Mouse (Mus musculus): ENCODE measurements around the gene Nid2. TPM values are rescaled to one million over a fixed set of nuclear protein-coding genes. Genes with fewer than 3 reads are reported as not detected.

The Nid2 gene
- polyA plus RNA-seq, 1 experiment from 2014 or later, result 32.2 TPM

DNA sequence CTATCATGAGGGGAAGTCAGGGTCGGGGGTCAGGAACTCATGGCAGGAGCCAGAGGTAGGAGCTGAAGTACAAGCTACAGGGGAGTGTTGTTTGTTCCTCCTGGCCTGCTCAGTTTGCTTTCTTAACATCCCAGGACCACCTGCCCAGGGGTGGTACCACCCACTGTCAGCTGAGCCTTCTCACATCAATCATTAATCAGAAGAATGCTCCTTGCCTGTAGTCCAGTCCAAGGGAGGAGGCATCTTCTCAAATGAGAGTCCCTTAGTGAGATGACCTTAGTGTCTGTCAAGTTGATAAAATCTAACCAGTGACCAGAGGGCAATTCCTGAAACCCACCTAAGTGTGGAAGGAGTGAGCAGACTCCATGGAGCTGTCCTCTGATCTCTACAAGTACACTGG lies 37.4 kb downstream of the Nid2 start:
- DNase-seq (ENCODE audit: low spot score, missing footprints) (no peak), ATAC-seq (ENCODE audit: low FRiP score) (no peak)
- no peaks in the 10 kb centered on the region for H3K4me1 ChIP-seq (ENCODE audit: control insufficient read depth, insufficient read depth, low read length)
- H3K4me3 ChIP-seq (ENCODE audit: low read depth, low read length), result no peak overlapping the region
- H3K9me3 ChIP-seq (ENCODE audit: control insufficient read depth, low read length), result no peaks in the 10 kb centered on the region
- 62% methylated on average over 1 of the region's 1 CpGs for WGBS
- H3K36me3 ChIP-seq (ENCODE audit: control insufficient read depth, insufficient read depth, low read length), result no peaks in the 10 kb centered on the region
- no peak overlapping the region for H3K27ac ChIP-seq (ENCODE audit: low read depth, low read length)
- H3K4me2 ChIP-seq, result no peak overlapping the region
- H3K9ac ChIP-seq (ENCODE audit: low read length), result no peak overlapping the region
- no peaks in the 10 kb centered on the region for H3K27me3 ChIP-seq (ENCODE audit: control insufficient read depth, insufficient read depth, low read length)

DNA sequence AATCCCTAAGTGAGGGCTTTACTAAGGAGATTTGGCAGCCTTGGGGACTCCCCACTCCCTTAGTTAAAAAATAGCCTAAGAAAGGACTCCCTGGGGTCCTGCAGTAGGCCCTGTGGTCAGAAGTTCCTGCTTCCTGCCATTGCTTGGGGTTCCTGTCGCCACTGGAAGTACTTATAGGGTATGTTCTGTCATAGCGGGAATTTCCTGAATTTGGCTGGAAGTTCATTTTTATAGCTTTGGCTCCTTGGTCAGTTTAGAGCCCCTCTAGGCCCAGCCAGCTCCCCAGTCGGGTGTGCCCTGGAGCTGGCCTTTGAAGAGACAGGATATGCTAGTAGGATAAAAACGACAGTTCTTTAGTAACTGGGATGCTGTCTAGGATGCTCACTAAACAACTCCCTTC lies 43.8 kb downstream of the Nid2 start:
- Histone ChIP-seq H3K9me3 (ENCODE audit: control insufficient read depth, low read length) (no peaks in the 10 kb centered on the region), H3K27ac (ENCODE audit: low read depth, low read length) (no peak overlapping the region), H3K4me3 (ENCODE audit: low read depth, low read length) (no peak overlapping the region), H3K4me1 (ENCODE audit: control insufficient read depth, insufficient read depth, low read length) (no peaks in the 10 kb centered on the region), H3K9ac (ENCODE audit: low read length) (no peak overlapping the region), H3K4me2 (no peak overlapping the region), H3K36me3 (ENCODE audit: control insufficient read depth, insufficient read depth, low read length) (no peaks in the 10 kb centered on the region), H3K27me3 (ENCODE audit: control insufficient read depth, insufficient read depth, low read length) (no peaks in the 10 kb centered on the region)
- no peak for DNase-seq (ENCODE audit: low spot score, missing footprints)
- no peak for ATAC-seq (ENCODE audit: low FRiP score)
- WGBS, result 74% methylated on average over 4 of the region's 4 CpGs

DNA sequence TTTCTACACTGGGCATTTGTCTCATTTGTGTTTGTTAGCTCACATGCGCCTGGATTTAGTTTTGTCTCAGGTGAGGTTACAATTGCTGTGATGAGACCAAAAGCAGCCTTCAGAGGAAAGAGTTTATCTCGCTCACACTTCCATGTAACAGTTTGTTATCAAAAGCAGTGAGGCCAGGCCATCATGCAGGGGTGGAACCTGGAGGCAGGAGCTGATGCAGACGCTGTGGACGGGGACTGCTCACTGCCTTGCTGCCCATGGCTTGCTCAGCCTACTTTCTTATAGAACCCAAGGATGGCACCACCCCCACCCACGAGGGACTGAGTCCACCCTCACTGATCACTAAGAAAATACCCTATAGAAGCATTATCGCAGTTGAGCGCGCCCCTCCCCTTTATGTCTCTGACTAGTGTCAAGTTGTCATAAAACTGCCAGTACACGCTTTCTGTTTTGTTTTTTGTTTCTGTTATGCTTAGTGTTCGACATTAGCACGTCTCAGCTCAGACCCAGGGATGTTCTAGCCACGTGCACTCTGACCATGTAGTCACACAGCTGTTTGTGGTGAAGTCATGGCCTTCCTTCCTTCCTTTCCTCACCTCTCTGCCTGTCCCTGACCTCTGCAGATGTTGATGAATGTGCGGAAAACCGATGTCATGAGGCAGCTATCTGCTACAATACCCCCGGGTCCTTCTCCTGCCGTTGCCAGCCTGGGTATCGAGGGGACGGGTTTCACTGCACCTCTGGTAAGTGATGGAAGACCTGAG lies 45.7 kb downstream of the Nid2 start:
- ATAC-seq (ENCODE audit: low FRiP score) (no peak), DNase-seq (ENCODE audit: low spot score, missing footprints) (no peak)
- 88% methylated on average over 18 of the region's 18 CpGs for WGBS
- no peak overlapping the region for H3K27ac ChIP-seq (ENCODE audit: low read depth, low read length)
- no peak overlapping the region for H3K4me3 ChIP-seq (ENCODE audit: low read depth, low read length)
- H3K27me3 ChIP-seq (ENCODE audit: control insufficient read depth, insufficient read depth, low read length), result no peaks in the 10 kb centered on the region
- no peak overlapping the region for H3K9ac ChIP-seq (ENCODE audit: low read length)
- no peaks in the 10 kb centered on the region for H3K36me3 ChIP-seq (ENCODE audit: control insufficient read depth, insufficient read depth, low read length)
- no peaks in the 10 kb centered on the region for H3K9me3 ChIP-seq (ENCODE audit: control insufficient read depth, low read length)
- no peak overlapping the region for H3K4me2 ChIP-seq
- H3K4me1 ChIP-seq (ENCODE audit: control insufficient read depth, insufficient read depth, low read length), result no peaks in the 10 kb centered on the region

DNA sequence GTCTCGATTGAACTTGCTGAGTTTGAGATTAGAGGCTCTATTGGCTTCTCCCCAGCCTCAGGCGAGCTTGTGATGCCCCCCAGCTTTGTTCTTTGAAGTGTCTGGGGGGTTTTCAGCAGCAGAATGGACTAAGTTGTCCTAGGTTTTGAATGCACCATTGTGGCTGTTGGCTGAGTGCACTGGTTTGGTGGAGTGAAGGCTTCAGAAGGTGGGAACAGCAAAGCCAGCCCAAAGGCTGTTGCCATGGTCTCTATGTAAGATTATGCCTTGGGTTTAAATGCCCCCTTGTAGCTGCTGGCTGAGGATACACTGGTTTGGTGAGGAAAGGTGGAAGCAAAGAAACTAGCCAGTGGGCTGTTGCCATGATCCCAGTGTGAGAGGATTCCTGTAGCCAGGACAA lies 49.4 kb downstream of the Nid2 start:
- H3K27me3 ChIP-seq (ENCODE audit: control insufficient read depth, insufficient read depth, low read length), result no peaks in the 10 kb centered on the region
- no peaks in the 10 kb centered on the region for H3K4me1 ChIP-seq (ENCODE audit: control insufficient read depth, insufficient read depth, low read length)
- 61% methylated on average over 2 of the region's 2 CpGs for WGBS
- no peak overlapping the region for H3K9ac ChIP-seq (ENCODE audit: low read length)
- no peak overlapping the region for H3K4me3 ChIP-seq (ENCODE audit: low read depth, low read length)
- H3K9me3 ChIP-seq (ENCODE audit: control insufficient read depth, low read length), result no peaks in the 10 kb centered on the region
- H3K36me3 ChIP-seq (ENCODE audit: control insufficient read depth, insufficient read depth, low read length), result no peaks in the 10 kb centered on the region
- ATAC-seq (ENCODE audit: low FRiP score) (no peak), DNase-seq (ENCODE audit: low spot score, missing footprints) (no peak)
- no peak overlapping the region for H3K27ac ChIP-seq (ENCODE audit: low read depth, low read length)
- no peak overlapping the region for H3K4me2 ChIP-seq

DNA sequence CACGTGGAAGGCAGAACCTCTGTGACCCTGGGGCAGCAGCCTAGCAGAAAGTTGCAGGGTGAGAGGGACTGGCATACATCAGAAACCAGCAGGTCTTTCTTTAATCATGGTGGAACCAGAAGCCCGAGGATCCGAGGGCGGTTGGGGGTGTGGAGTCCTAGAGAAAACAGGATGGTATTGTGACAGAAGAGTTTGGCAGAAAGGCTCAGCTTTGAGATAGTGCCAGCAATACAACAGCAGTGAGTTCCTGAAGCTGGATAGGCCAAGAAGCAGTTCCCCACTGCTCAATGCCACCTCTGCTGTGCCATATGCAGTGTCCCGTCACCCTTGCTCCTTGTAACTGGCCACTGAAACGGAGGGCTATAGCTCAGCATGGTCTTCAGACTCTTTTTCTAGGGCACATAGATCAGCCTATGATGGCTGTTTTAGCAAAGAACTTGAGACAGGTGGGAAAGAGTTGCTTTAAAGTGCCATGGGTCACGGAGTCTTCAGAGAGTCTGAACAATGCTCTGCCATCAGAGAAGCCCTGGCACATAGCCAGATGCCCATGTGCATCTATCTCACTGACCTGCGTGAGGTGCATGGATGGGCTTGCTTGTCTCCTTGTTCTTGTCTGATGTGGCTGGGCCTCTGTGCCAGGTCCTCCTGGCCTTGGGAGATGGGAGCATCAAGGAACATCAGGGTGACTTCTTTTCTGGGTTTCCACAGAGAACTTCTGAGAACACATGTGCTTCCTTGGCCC lies 50.6 kb downstream of the Nid2 start:
- no peak for ATAC-seq (ENCODE audit: low FRiP score)
- Histone ChIP-seq H3K4me2 (no peak overlapping the region), H3K27me3 (ENCODE audit: control insufficient read depth, insufficient read depth, low read length) (no peaks in the 10 kb centered on the region), H3K4me1 (ENCODE audit: control insufficient read depth, insufficient read depth, low read length) (no peaks in the 10 kb centered on the region), H3K36me3 (ENCODE audit: control insufficient read depth, insufficient read depth, low read length) (no peaks in the 10 kb centered on the region), H3K27ac (ENCODE audit: low read depth, low read length) (no peak overlapping the region), H3K4me3 (ENCODE audit: low read depth, low read length) (no peak overlapping the region), H3K9me3 (ENCODE audit: control insufficient read depth, low read length) (no peaks in the 10 kb centered on the region), H3K9ac (ENCODE audit: low read length) (no peak overlapping the region)
- no peak for DNase-seq (ENCODE audit: low spot score, missing footprints)
- WGBS, result 85% methylated on average over 8 of the region's 8 CpGs

DNA sequence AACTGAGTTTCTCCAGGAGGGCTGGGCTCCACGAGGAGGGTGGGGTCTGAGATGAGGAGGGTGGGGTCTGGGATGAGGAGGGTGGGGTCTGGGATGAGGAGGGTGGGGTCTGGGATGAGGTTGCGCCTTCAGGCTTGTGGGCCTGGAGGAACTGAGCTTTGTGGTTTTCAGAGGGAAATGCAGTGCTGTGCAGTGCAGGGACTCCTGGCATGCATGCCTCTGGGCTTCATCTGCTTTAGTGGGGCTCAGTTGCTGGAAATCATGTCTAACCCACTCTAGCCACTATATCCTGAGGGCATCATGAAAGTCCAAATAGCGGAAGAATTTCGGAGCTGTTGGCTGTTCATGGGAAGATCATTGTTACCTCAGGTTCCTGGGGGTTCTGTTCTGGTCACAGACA lies 52.2 kb downstream of the Nid2 start:
- Histone ChIP-seq H3K36me3 (ENCODE audit: control insufficient read depth, insufficient read depth, low read length) (no peaks in the 10 kb centered on the region), H3K4me3 (ENCODE audit: low read depth, low read length) (no peak overlapping the region), H3K27ac (ENCODE audit: low read depth, low read length) (no peak overlapping the region), H3K27me3 (ENCODE audit: control insufficient read depth, insufficient read depth, low read length) (no peaks in the 10 kb centered on the region), H3K9me3 (ENCODE audit: control insufficient read depth, low read length) (no peaks in the 10 kb centered on the region), H3K4me2 (no peak overlapping the region), H3K9ac (ENCODE audit: low read length) (no peak overlapping the region), H3K4me1 (ENCODE audit: control insufficient read depth, insufficient read depth, low read length) (no peaks in the 10 kb centered on the region)
- DNase-seq (ENCODE audit: low spot score, missing footprints) (no peak), ATAC-seq (ENCODE audit: low FRiP score) (no peak)
- 71% methylated on average over 4 of the region's 4 CpGs for WGBS

DNA sequence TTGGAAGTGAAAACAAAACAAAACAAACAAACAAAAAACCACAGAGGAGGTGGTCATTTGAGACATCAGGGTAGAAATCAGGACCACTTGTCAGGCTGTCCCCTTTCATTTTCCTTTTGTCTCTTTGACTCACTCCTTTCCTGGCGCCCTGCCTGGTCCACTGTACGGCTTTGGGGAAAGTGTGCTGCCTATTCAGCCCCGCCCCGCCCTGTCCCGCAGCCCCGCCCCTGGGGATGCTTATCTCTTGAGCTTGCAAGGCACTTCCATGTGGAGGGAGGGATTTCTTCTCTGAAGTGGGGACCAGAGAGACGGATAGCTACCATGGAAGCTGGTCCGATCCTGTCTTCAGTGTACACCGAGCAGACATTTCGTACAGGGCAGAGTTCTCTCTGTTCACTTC lies 52.6 kb downstream of the Nid2 start:
- WGBS, result 53% methylated on average over 10 of the region's 10 CpGs
- no peak for DNase-seq (ENCODE audit: low spot score, missing footprints)
- ATAC-seq (ENCODE audit: low FRiP score), result no peak

DNA sequence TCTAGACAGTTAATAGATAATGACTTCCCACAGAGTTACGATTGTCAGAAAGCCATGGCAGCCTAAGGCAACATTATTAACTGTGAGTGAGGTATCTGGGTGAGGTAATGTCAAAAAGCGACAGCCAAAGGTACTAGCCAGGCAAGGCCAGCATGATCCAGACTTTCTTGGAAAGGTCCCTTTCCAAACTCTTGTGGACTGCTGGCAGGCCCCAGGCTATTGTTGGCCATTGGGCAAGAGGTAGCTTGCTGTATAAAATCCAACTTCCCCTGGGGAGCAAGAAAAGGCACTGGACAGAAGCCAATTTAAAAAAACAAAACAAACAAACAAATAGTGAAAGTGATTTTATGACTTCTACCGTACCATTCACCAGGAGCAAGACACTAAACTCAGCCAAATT lies 56.3 kb downstream of the Nid2 start:
- no peak overlapping the region for H3K9ac ChIP-seq (ENCODE audit: low read length)
- ATAC-seq (ENCODE audit: low FRiP score) (no peak), DNase-seq (ENCODE audit: low spot score, missing footprints) (no peak)
- no peak overlapping the region for H3K4me3 ChIP-seq (ENCODE audit: low read depth, low read length)
- WGBS, result 91% methylated on average over 3 of the region's 3 CpGs
- no peaks in the 10 kb centered on the region for H3K27me3 ChIP-seq (ENCODE audit: control insufficient read depth, insufficient read depth, low read length)
- H3K4me2 ChIP-seq, result no peak overlapping the region
- H3K9me3 ChIP-seq (ENCODE audit: control insufficient read depth, low read length), result no peaks in the 10 kb centered on the region
- H3K36me3 ChIP-seq (ENCODE audit: control insufficient read depth, insufficient read depth, low read length), result peaks cover 3% of the 10 kb centered on the region; the same call in 1 of the 2 replicates
- no peak overlapping the region for H3K27ac ChIP-seq (ENCODE audit: low read depth, low read length)
- H3K4me1 ChIP-seq (ENCODE audit: control insufficient read depth, insufficient read depth, low read length), result no peaks in the 10 kb centered on the region

More for the DNA sequence above, 52.6 kb downstream of the Nid2 start:
- Histone ChIP-seq H3K27me3 (ENCODE audit: control insufficient read depth, insufficient read depth, low read length) (no peaks in the 10 kb centered on the region), H3K36me3 (ENCODE audit: control insufficient read depth, insufficient read depth, low read length) (no peaks in the 10 kb centered on the region), H3K27ac (ENCODE audit: low read depth, low read length) (no peak overlapping the region), H3K9me3 (ENCODE audit: control insufficient read depth, low read length) (no peaks in the 10 kb centered on the region), H3K4me1 (ENCODE audit: control insufficient read depth, insufficient read depth, low read length) (no peaks in the 10 kb centered on the region), H3K9ac (ENCODE audit: low read length) (no peak overlapping the region), H3K4me3 (ENCODE audit: low read depth, low read length) (no peak overlapping the region), H3K4me2 (no peak overlapping the region)

DNA sequence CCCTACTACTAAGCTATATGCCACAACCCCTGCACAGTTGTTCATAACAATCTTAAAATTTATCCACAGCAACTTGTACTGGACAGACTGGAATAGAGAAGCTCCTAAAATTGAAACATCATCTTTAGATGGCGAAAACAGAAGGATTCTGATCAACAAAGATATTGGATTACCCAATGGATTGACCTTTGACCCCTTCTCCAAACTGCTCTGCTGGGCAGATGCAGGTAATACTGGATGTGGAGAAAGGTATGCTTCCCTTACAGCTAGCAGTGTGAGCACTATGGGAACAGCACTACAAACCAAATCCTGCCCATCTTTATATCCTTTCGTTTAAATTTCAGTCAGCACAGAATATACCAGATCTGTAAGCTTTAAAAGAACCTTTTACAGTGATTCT lies 56.8 kb downstream of the Nid2 start:
- no peaks in the 10 kb centered on the region for H3K27me3 ChIP-seq (ENCODE audit: control insufficient read depth, insufficient read depth, low read length)
- H3K4me2 ChIP-seq, result no peak overlapping the region
- H3K9me3 ChIP-seq (ENCODE audit: control insufficient read depth, low read length), result no peaks in the 10 kb centered on the region
- ATAC-seq (ENCODE audit: low FRiP score) (no peak), DNase-seq (ENCODE audit: low spot score, missing footprints) (no peak)
- H3K4me1 ChIP-seq (ENCODE audit: control insufficient read depth, insufficient read depth, low read length), result no peaks in the 10 kb centered on the region
- 92% methylated on average over 2 of the region's 2 CpGs for WGBS
- H3K4me3 ChIP-seq (ENCODE audit: low read depth, low read length), result no peak overlapping the region
- H3K27ac ChIP-seq (ENCODE audit: low read depth, low read length), result no peak overlapping the region
- no peak overlapping the region for H3K9ac ChIP-seq (ENCODE audit: low read length)
- H3K36me3 ChIP-seq (ENCODE audit: control insufficient read depth, insufficient read depth, low read length), result peaks cover 7% of the 10 kb centered on the region; the same call in 1 of the 2 replicates

Measured in midbrain, embryonic 11.5 days (tissue).